Mouse (Mus musculus): ENCODE results near the gene Slc25a47. TPM values are rescaled to one million over a fixed set of nuclear protein-coding genes. Genes with fewer than 3 reads are reported as not detected.

The Slc25a47 gene
- polyA plus RNA-seq, 1 experiment from 2014 or later: 12.0 TPM

- Histone ChIP-seq H3K4me2 (replicated peaks; ENCODE audit: low read depth, low read length) (no peak overlapping the region), H3K4me3 (ENCODE audit: low read length) (no peak overlapping the region), H3K4me1 (ENCODE audit: insufficient read depth, low read length) (no peaks in the 10 kb centered on the region), H3K27me3 (ENCODE audit: insufficient read depth, low read length) (no peaks in the 10 kb centered on the region), H3K9me3 (ENCODE audit: low read length) (no peaks in the 10 kb centered on the region), H3K36me3 (ENCODE audit: insufficient read depth, low read length) (peaks cover 38% of the 10 kb centered on the region; the same call in 1 of the 2 replicates), H3K27ac (ENCODE audit: low read length) (no peak overlapping the region), H3K9ac (replicated peaks; ENCODE audit: low read length) (no peak overlapping the region)
- WGBS: 60% methylated on average over 5 of the region's 5 CpGs
- ATAC-seq (ENCODE audit: low FRiP score, low TSS enrichment): peak; percentile 67; the same call in 1 of the 2 replicates
These were observed 44.8 kb downstream of the Slc25a47 start for GRCm38 (mm10) chr12:108880606-108881005.

DNA sequence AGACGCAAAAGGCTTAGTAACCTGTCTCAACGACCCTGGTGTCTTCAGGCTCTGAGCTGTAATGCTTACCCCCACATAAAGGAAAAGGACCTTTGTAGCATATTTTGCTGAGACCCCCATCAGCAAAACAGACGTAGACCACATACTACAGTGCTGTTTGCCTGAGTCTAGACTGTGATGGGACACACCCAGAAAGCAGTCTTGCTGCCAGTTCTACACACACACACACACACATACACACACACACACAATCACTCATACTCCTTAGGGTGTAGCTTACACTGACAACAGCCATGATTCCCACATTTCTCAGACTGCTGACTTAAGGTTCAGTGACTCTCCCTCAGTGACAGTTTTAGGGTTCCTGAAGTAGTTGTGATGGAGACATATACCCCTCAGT, 45.3 kb downstream of the Slc25a47 start:
- no peaks in the 10 kb centered on the region for H3K4me1 ChIP-seq (ENCODE audit: insufficient read depth, low read length)
- no peak overlapping the region for H3K27ac ChIP-seq (ENCODE audit: low read length)
- H3K36me3 ChIP-seq (ENCODE audit: insufficient read depth, low read length): peaks cover 41% of the 10 kb centered on the region; the same call in 1 of the 2 replicates
- 84% methylated on average over 3 of the region's 3 CpGs for WGBS
- no peak overlapping the region for H3K4me2 ChIP-seq (replicated peaks; ENCODE audit: low read depth, low read length)
- no peaks in the 10 kb centered on the region for H3K9me3 ChIP-seq (ENCODE audit: low read length)
- no peak overlapping the region for H3K4me3 ChIP-seq (ENCODE audit: low read length)
- H3K9ac ChIP-seq (replicated peaks; ENCODE audit: low read length): no peak overlapping the region
- no peaks in the 10 kb centered on the region for H3K27me3 ChIP-seq (ENCODE audit: insufficient read depth, low read length)
- ATAC-seq (ENCODE audit: low FRiP score, low TSS enrichment): no peak

DNA sequence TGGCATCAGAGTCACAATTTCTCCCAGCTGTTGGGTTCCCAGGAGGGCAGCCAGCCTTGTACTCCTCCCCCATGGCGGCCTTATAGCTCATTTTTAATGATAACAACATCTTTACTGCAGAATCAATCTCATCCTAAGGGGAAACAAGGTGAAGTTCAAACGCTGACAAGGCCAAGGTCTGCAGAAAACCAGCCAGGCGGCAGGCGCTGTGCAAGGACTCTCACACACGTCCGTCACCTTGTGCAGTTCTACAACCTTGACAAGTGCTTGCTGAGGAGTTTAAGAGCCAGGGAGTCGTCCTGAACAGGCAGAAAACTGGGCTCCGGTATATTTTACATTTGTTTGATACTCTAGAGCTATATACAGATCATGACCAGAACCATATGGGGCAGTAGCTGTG, 46.9 kb downstream of the Slc25a47 start:
- no peaks in the 10 kb centered on the region for H3K9me3 ChIP-seq (ENCODE audit: low read length)
- ATAC-seq (ENCODE audit: low FRiP score, low TSS enrichment): no peak
- no peaks in the 10 kb centered on the region for H3K27me3 ChIP-seq (ENCODE audit: insufficient read depth, low read length)
- H3K4me1 ChIP-seq (ENCODE audit: insufficient read depth, low read length): no peaks in the 10 kb centered on the region
- 84% methylated on average over 8 of the region's 8 CpGs for WGBS
- H3K4me2 ChIP-seq (replicated peaks; ENCODE audit: low read depth, low read length): no peak overlapping the region
- no peak overlapping the region for H3K4me3 ChIP-seq (ENCODE audit: low read length)
- H3K36me3 ChIP-seq (ENCODE audit: insufficient read depth, low read length): peaks cover 54% of the 10 kb centered on the region
- H3K9ac ChIP-seq (replicated peaks; ENCODE audit: low read length): no peak overlapping the region
- H3K27ac ChIP-seq (ENCODE audit: low read length): no peak overlapping the region

GRCm38 (mm10) chr12:108885906-108886305, 50.1 kb downstream of the Slc25a47 start:
- Histone ChIP-seq H3K9me3 (ENCODE audit: low read length) (no peaks in the 10 kb centered on the region), H3K36me3 (ENCODE audit: insufficient read depth, low read length) (peaks cover 42% of the 10 kb centered on the region)
- no peak for ATAC-seq (ENCODE audit: low FRiP score, low TSS enrichment)

GRCm38 (mm10) chr12:108887077-108887476, 51.2 kb downstream of the Slc25a47 start:
- no peak for ATAC-seq (ENCODE audit: low FRiP score, low TSS enrichment)
- no peaks in the 10 kb centered on the region for H3K9me3 ChIP-seq (ENCODE audit: low read length)
- no peak overlapping the region for H3K4me2 ChIP-seq (replicated peaks; ENCODE audit: low read depth, low read length)
- H3K4me3 ChIP-seq (ENCODE audit: low read length): no peak overlapping the region
- no peak overlapping the region for H3K27ac ChIP-seq (ENCODE audit: low read length)
- peaks cover 38% of the 10 kb centered on the region for H3K36me3 ChIP-seq (ENCODE audit: insufficient read depth, low read length)
- H3K27me3 ChIP-seq (ENCODE audit: insufficient read depth, low read length): no peaks in the 10 kb centered on the region
- no peak overlapping the region for H3K9ac ChIP-seq (replicated peaks; ENCODE audit: low read length)
- no peaks in the 10 kb centered on the region for H3K4me1 ChIP-seq (ENCODE audit: insufficient read depth, low read length)
- WGBS: 79% methylated on average over 4 of the region's 4 CpGs

More at GRCm38 (mm10) chr12:108885906-108886305, 50.1 kb downstream of the Slc25a47 start:
- Histone ChIP-seq H3K4me3 (ENCODE audit: low read length) (no peak overlapping the region), H3K27me3 (ENCODE audit: insufficient read depth, low read length) (no peaks in the 10 kb centered on the region), H3K9ac (replicated peaks; ENCODE audit: low read length) (no peak overlapping the region), H3K4me2 (replicated peaks; ENCODE audit: low read depth, low read length) (no peak overlapping the region), H3K4me1 (ENCODE audit: insufficient read depth, low read length) (no peaks in the 10 kb centered on the region), H3K27ac (ENCODE audit: low read length) (no peak overlapping the region)
- WGBS: 88% methylated on average over 1 of the region's 1 CpGs

DNA sequence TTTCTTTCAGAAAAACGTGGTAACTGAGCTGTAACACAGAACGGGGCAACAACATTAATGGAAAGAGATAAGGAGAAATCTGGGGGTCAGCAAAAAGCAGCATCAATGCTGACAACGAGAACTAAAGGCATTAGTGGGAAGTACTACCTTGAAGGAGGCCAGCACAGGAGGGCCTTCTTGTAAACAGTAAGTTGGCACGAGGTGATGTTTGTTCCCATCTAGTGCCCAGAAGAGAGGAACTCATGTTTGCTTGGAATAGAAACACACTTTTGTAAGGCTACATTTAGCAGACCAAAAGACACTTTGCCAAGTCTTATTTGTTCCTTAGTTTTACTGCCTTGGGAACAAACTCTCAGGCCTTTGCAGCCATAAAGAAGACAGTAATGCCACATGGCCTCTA, 52.8 kb downstream of the Slc25a47 start:
- Histone ChIP-seq H3K9ac (replicated peaks; ENCODE audit: low read length) (no peak overlapping the region), H3K4me3 (ENCODE audit: low read length) (no peak overlapping the region), H3K36me3 (ENCODE audit: insufficient read depth, low read length) (peaks cover 31% of the 10 kb centered on the region), H3K4me1 (ENCODE audit: insufficient read depth, low read length) (peaks cover 11% of the 10 kb centered on the region), H3K27ac (ENCODE audit: low read length) (no peak overlapping the region), H3K27me3 (ENCODE audit: insufficient read depth, low read length) (no peaks in the 10 kb centered on the region), H3K4me2 (replicated peaks; ENCODE audit: low read depth, low read length) (no peak overlapping the region), H3K9me3 (ENCODE audit: low read length) (no peaks in the 10 kb centered on the region)
- no peak for ATAC-seq (ENCODE audit: low FRiP score, low TSS enrichment)
- WGBS: 67% methylated on average over 4 of the region's 4 CpGs

DNA sequence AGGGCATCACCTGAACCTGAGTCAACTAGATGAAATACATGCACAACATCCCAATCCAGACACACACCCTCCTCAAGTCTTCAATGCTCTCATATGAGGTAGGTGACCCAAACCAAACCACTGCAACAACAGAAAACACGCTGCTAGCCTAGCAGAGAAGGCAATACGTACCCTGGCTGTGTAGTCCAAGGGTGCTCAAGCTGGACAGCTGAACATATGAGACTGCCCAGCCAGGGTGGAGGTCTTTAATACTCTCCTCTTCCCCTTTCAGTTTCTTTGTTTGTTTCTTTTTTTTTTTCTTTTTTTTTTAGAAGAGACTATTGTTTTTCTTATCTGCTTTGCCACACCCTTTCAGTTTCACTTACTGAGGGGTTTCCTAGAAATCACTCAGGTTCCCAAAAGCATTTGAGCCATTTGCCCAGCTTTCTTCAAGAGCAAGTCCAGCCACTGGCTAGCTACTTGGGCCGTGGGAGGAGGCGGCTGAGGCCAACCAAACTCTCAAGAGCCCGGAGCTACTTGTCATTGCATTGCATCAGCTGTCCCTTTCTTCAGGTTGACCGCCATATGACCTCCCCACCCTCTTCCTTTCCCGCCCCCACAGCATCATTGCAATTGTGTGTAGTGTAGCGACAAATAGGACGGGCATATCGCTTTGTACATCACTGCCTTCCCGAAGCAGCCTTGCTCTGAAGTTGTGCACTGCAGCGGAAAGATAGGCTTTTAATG, 57.3 kb downstream of the Slc25a47 start, which contains the start of gene Wdr25:
TSS of gene Wdr25 (plus strand) at position 643 of the 726 bp plus-strand sequence.
- no peak for ATAC-seq (ENCODE audit: low FRiP score, low TSS enrichment)
- peaks cover 17% of the 10 kb centered on the region for H3K4me1 ChIP-seq (ENCODE audit: insufficient read depth, low read length)
- 14% methylated on average over 12 of the region's 12 CpGs for WGBS
- H3K27ac ChIP-seq (ENCODE audit: low read length): peak within 1 kb of the TSS; percentile 55; the same call in 1 of the 2 replicates
- H3K4me3 ChIP-seq (ENCODE audit: low read length): peak within 1 kb of the TSS; percentile 91
- H3K27me3 ChIP-seq (ENCODE audit: insufficient read depth, low read length): no peaks in the 10 kb centered on the region
- no peaks in the 10 kb centered on the region for H3K9me3 ChIP-seq (ENCODE audit: low read length)
- H3K4me2 ChIP-seq (replicated peaks; ENCODE audit: low read depth, low read length): peak within 1 kb of the TSS; percentile 70
- peak within 1 kb of the TSS; percentile 85 for H3K9ac ChIP-seq (replicated peaks; ENCODE audit: low read length)
- H3K36me3 ChIP-seq (ENCODE audit: insufficient read depth, low read length): peaks cover 4% of the 10 kb centered on the region; the same call in 1 of the 2 replicates

DNA sequence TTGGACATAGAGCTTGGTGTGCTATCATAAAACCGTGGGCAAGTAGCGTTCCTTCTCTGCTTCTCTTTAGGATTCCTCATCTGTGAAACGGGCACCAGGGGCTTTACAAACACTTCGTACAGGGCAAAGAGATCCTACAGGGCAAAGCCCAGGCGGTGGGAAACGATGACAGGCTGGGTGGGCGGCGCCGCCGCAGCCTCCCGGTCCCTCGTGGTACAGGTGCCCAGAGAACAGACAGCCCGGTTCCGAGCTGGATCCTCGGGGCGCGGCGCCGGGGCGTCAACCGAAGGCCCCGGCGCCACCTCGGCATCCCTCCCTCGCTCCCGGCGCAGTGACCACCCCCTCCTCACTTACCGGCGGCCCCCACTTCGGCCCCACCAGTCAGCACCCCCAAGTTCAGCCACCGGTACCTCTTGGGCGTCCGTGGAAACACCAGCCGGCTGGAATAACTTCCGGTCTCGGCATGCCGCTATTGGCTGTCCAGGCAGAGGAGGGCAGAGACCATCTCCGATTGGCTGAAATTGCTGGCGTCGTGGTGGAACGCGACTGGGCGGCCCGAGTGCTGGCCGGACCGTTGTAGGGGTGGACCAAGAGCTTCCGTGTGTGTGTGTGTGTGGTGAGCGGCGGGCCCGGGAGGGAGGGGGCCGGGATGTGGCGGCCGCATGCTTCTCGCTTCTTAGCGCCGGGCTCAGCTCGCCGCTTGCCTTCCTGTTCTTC, 58.0 kb downstream of the Slc25a47 start, which contains the start of gene Wars:
TSS of gene Wars (minus strand) at position 460 of the 717 bp plus-strand sequence.
- H3K27ac ChIP-seq (ENCODE audit: low read length): peak within 1 kb of the TSS; percentile 55; the same call in 1 of the 2 replicates

GRCm38 (mm10) chr12:108894432-108894816, 58.6 kb downstream of the Slc25a47 start:
- Histone ChIP-seq H3K4me3 (ENCODE audit: low read length) (peak overlapping the region; percentile 91), H3K4me2 (replicated peaks; ENCODE audit: low read depth, low read length) (peak overlapping the region; percentile 70), H3K27ac (ENCODE audit: low read length) (peak overlapping the region; percentile 31; the same call in 1 of the 2 replicates), H3K36me3 (ENCODE audit: insufficient read depth, low read length) (peaks cover 3% of the 10 kb centered on the region; the same call in 1 of the 2 replicates), H3K4me1 (ENCODE audit: insufficient read depth, low read length) (peaks cover 17% of the 10 kb centered on the region), H3K27me3 (ENCODE audit: insufficient read depth, low read length) (no peaks in the 10 kb centered on the region), H3K9me3 (ENCODE audit: low read length) (no peaks in the 10 kb centered on the region), H3K9ac (replicated peaks; ENCODE audit: low read length) (peak overlapping the region; percentile 85)
- ATAC-seq (ENCODE audit: low FRiP score, low TSS enrichment): no peak
- 0% methylated on average over 7 of the region's 7 CpGs for WGBS

More for the DNA sequence above, 58.0 kb downstream of the Slc25a47 start, which contains the start of gene Wars:
- whole genome bisulfite sequencing: 0% methylated on average over 54 of the region's 58 CpGs
- H3K4me3 ChIP-seq (ENCODE audit: low read length): peak within 1 kb of the TSS; percentile 91
- no peaks in the 10 kb centered on the region for H3K9me3 ChIP-seq (ENCODE audit: low read length)
- peaks cover 17% of the 10 kb centered on the region for H3K4me1 ChIP-seq (ENCODE audit: insufficient read depth, low read length)
- peak within 1 kb of the TSS; percentile 70 for H3K4me2 ChIP-seq (replicated peaks; ENCODE audit: low read depth, low read length)
- H3K9ac ChIP-seq (replicated peaks; ENCODE audit: low read length): peak within 1 kb of the TSS; percentile 85
- peak; percentile 100 for ATAC-seq (ENCODE audit: low FRiP score, low TSS enrichment)
- H3K27me3 ChIP-seq (ENCODE audit: insufficient read depth, low read length): no peaks in the 10 kb centered on the region
- H3K36me3 ChIP-seq (ENCODE audit: insufficient read depth, low read length): peaks cover 3% of the 10 kb centered on the region; the same call in 1 of the 2 replicates

Measured in kidney, embryonic 16.5 days (tissue).